Mouse (Mus musculus) embryonic facial prominence, embryonic 15.5 days (tissue): Measurements from ENCODE around the gene Rpl29. TPM values are rescaled to one million over a fixed set of nuclear protein-coding genes. Genes with fewer than 3 reads are reported as not detected.

Experiments used
- ATAC-seq: fragments of 200-750 bp; cut with Nextera tagmentation; 2 replicates; pipeline ENCODE4 v1.8.0; 2017; ENCODE audit warnings: low read depth, moderate TSS enrichment; ENCODE audit not compliant: insufficient number of reproducible peaks, low FRiP score, low TSS enrichment
- H3K27ac ChIP-seq: fragments of 300-500 bp; sonication (generic); replicated peaks from 2 replicates; pipeline ENCODE4 v1.5.1; 2015; ENCODE audit warnings: mild to moderate bottlenecking, inconsistent platforms
- H3K27me3 ChIP-seq: fragments of 300-500 bp; sonication (generic); 2 replicates; pipeline ENCODE4 v1.6.1; 2015; ENCODE audit warnings: inconsistent platforms
- H3K36me3 ChIP-seq: fragments of 300-500 bp; sonication (generic); 2 replicates; pipeline ENCODE4 v1.6.1; 2015; ENCODE audit warnings: mild to moderate bottlenecking, inconsistent platforms
- H3K4me1 ChIP-seq: fragments of 300-500 bp; sonication (generic); 2 replicates; pipeline ENCODE4 v1.6.1; 2015; ENCODE audit warnings: inconsistent platforms
- H3K4me2 ChIP-seq: fragments of 300-500 bp; sonication (generic); replicated peaks from 2 replicates; pipeline ENCODE4 v1.6.1; 2015; ENCODE audit warnings: mild to moderate bottlenecking, inconsistent platforms
- H3K4me3 ChIP-seq: fragments of 300-500 bp; sonication (generic); replicated peaks from 2 replicates; pipeline ENCODE4 v1.5.1; 2015; ENCODE audit warnings: mild to moderate bottlenecking, inconsistent platforms
- H3K9ac ChIP-seq: fragments of 300-500 bp; sonication (generic); 2 replicates; pipeline ENCODE4 v1.6.1; 2015; ENCODE audit warnings: inconsistent platforms
- H3K9me3 ChIP-seq: fragments of 300-500 bp; sonication (generic); replicated peaks from 2 replicates; pipeline ENCODE4 v1.6.1; 2016; ENCODE audit warnings: inconsistent platforms
- WGBS: fragments of 180-500 bp; shearing (Covaris S2); methylation state at CpG from one replicate; pipeline ENCODE4 v1.1.7; 2015; 5-methylcytosine and 5-hydroxymethylcytosine counted together
- polyA plus RNA-seq: library from polyadenylated mRNA; unstranded; fragments of >200 nt; fragmentation: Nextera tagmentation; extraction: Ambion mirVana; gene quantifications from 2 replicates; pipeline ENCODE4 v1.2.1, GENCODE M21; 2015

The Rpl29 gene
- polyA plus RNA-seq, 1 experiment from 2014 or later = 957 TPM

- Histone ChIP-seq H3K4me2 (no peak overlapping the region), H3K4me3 (no peak overlapping the region), H3K9ac (no peak overlapping the region), H3K9me3 (no peaks in the 10 kb centered on the region), H3K36me3 (peaks cover 18% of the 10 kb centered on the region), H3K27me3 (peaks cover 5% of the 10 kb centered on the region; the same call in 1 of the 2 replicates), H3K27ac (no peak overlapping the region), H3K4me1 (peaks cover 32% of the 10 kb centered on the region)
- 91% methylated on average over 6 of the region's 6 CpGs for WGBS
- ATAC-seq = no peak
Measured at GRCm38 (mm10) chr9:106466721-106467120, 37.5 kb downstream of the Rpl29 start.

GRCm38 (mm10) chr9:106467746-106468145, 38.5 kb downstream of the Rpl29 start:
- H3K9me3 ChIP-seq = no peaks in the 10 kb centered on the region
- H3K4me3 ChIP-seq = no peak overlapping the region
- no peak overlapping the region for H3K27ac ChIP-seq
- no peak overlapping the region for H3K4me2 ChIP-seq
- no peak for ATAC-seq
- H3K36me3 ChIP-seq = peaks cover 10% of the 10 kb centered on the region
- no peak overlapping the region for H3K9ac ChIP-seq
- WGBS = 83% methylated on average over 7 of the region's 7 CpGs
- H3K27me3 ChIP-seq = peaks cover 5% of the 10 kb centered on the region; the same call in 1 of the 2 replicates
- H3K4me1 ChIP-seq = peaks cover 41% of the 10 kb centered on the region

GRCm38 (mm10) chr9:106469317-106469716, 40.1 kb downstream of the Rpl29 start:
- Histone ChIP-seq H3K9ac (no peak overlapping the region), H3K36me3 (no peaks in the 10 kb centered on the region), H3K9me3 (no peaks in the 10 kb centered on the region), H3K4me1 (peaks cover 49% of the 10 kb centered on the region), H3K27ac (no peak overlapping the region), H3K4me2 (no peak overlapping the region), H3K4me3 (no peak overlapping the region), H3K27me3 (no peaks in the 10 kb centered on the region; the same call in 1 of the 2 replicates)
- no peak for ATAC-seq
- 57% methylated on average over 6 of the region's 6 CpGs for WGBS

DNA sequence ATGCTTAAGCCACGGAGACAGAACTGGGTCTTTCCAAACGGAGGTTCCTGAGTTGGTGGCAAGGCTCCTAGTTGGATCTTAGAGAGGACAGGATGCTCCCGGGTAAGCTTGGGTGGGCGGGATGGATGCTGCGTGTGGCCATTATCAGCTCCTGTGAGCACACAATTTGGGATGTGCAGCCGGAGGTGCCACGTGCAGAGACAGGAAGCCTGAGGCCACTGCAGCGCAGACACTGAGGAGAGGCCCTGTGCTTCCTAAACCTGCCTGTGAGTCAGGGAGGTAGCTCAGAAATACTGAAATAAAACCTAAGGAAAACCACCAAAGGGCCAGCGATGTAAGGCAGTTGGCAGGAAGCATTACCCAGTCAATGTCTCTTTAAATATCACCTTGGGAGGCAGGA, 40.5 kb downstream of the Rpl29 start:
- H3K4me3 ChIP-seq = no peak overlapping the region
- H3K9ac ChIP-seq = no peak overlapping the region
- no peak overlapping the region for H3K27ac ChIP-seq
- ATAC-seq = no peak
- H3K9me3 ChIP-seq = no peaks in the 10 kb centered on the region
- no peaks in the 10 kb centered on the region for H3K36me3 ChIP-seq
- no peak overlapping the region for H3K4me2 ChIP-seq
- no peaks in the 10 kb centered on the region; the same call in 1 of the 2 replicates for H3K27me3 ChIP-seq
- peaks cover 49% of the 10 kb centered on the region for H3K4me1 ChIP-seq
- WGBS = 57% methylated on average over 9 of the region's 9 CpGs

DNA sequence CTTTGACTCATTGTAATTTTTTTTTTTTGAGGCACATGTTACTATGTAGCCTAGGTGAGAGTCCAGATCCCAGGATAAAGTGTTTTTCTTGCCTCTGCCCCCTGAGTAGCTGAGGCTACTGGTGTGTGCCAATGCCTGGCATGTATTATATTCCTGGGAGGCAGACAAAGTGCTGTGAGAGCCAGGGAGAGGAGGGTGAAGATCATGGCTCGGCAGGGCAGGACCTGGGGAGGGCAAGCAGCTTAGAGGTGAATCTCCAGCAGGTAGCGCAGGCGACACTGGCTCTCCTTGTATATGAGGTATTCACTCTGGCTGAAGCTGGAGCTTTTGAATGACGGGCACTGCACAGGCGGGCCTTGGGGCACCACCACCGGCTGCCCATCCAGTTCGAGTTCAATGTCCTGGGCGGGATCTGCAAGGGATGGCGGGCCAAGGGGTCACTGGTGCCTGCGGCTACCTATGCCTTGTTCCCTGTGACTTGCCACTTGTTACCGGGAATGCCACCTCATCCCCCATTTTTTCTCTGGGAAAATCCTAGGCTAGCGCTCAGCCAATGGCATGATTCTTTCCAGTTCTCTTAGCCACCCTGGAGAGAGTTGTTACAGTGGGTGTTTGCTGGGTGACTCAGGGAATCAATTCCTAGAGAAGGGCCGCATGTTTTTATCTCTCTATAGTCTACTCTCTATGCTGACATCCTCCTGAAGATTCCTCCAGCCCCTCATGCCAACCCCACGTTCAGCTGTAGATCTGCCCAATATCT, 41.9 kb downstream of the Rpl29 start:
- Histone ChIP-seq H3K4me1 (peaks cover 49% of the 10 kb centered on the region), H3K9me3 (no peaks in the 10 kb centered on the region), H3K36me3 (no peaks in the 10 kb centered on the region), H3K9ac (no peak overlapping the region), H3K4me3 (no peak overlapping the region), H3K27me3 (no peaks in the 10 kb centered on the region), H3K4me2 (peak overlapping the region; percentile 36), H3K27ac (0 out of 2 replicates have a peak overlapping the region, but pooled peaks have one; percentile 48)
- no peak for ATAC-seq
- WGBS = 62% methylated on average over 14 of the region's 14 CpGs

DNA sequence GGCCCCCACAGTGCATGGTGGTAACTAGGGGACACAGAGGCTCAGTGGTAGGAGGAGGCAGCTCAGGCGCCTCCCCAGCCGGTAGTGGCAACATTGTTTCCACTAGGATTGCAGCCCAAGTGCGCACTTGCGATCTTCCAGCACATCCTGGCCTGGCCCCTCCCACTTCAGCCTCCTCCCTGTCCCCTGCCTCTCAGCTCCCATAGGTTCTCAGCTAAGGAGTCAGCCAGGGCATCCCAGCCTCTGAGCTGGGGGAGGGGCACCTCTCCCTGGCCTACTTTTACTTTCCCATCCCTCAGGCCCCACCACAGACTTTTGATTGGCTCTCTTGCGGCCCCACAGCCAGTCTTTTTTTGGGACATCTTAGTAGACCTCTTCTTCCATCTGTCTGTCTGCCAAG, 42.6 kb downstream of the Rpl29 start:
- Histone ChIP-seq H3K9me3 (no peaks in the 10 kb centered on the region), H3K4me3 (no peak overlapping the region), H3K9ac (no peak overlapping the region), H3K4me1 (peaks cover 54% of the 10 kb centered on the region), H3K36me3 (no peaks in the 10 kb centered on the region), H3K4me2 (peak overlapping the region; percentile 36), H3K27me3 (no peaks in the 10 kb centered on the region), H3K27ac (0 out of 2 replicates have a peak overlapping the region, but pooled peaks have one; percentile 48)
- ATAC-seq = no peak
- 19% methylated on average over 5 of the region's 5 CpGs for WGBS

DNA sequence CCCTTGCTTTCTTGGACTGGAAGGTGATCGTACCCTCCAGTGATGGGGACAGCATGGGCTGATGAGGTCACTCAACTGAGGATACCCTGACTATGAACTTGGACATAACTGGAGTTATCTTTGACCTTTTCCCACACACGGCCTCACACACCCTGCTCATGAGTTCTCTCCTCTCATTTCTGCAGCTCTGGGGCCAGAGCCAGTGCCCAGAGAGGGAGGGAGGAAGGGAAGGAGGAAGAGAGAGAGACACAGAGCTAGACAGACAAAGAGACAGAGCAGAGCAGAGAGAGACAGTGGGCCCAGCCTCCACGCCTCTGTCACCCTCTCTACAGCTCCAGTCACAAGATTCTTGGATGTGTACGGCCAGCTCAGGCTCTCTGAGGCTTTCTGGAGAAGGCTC, 43.1 kb downstream of the Rpl29 start:
- H3K9me3 ChIP-seq = no peaks in the 10 kb centered on the region
- H3K36me3 ChIP-seq = no peaks in the 10 kb centered on the region
- H3K27ac ChIP-seq = peak overlapping the region; percentile 18; the same call in 1 of the 2 replicates
- H3K27me3 ChIP-seq = no peaks in the 10 kb centered on the region
- no peak for ATAC-seq
- no peak overlapping the region for H3K4me2 ChIP-seq
- H3K9ac ChIP-seq = no peak overlapping the region
- no peak overlapping the region for H3K4me3 ChIP-seq
- WGBS = 63% methylated on average over 4 of the region's 4 CpGs
- H3K4me1 ChIP-seq = peaks cover 54% of the 10 kb centered on the region

DNA sequence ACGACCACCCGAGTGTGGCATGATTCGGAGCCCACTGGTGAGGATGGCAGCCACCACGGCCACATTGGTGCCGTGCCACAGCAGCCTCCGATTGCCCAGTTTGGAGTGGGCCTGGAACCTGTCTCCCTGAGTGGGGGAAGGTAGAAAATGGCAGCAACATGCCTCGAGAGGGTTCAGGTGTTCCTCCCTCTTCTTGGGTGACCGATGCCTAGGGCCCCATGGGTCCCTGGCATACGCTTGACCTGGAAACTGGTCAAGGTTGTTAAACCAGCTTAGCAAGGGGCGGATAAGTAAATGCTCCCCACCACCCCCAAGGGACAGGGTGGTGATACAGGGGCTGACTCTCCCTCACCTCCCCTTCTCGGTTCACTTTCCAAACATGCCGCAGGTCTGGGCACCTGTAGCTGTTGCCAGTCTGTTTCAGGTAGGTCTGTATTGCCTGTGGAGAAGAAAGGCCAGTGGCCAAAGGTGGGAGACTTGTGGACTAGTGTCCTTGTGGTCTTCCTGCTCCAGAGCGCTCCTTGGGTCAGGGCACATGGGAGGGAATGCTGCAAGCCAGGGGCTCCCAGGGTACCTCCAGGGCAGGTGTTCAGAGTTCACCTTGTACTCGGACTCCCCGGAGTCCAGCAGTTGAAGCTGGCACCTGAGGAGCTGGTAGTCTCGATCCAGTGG, 44.0 kb downstream of the Rpl29 start:
- no peak for ATAC-seq
- H3K9ac ChIP-seq = no peak overlapping the region
- H3K9me3 ChIP-seq = no peaks in the 10 kb centered on the region
- H3K4me1 ChIP-seq = peaks cover 61% of the 10 kb centered on the region
- H3K27ac ChIP-seq = no peak overlapping the region
- H3K4me3 ChIP-seq = no peak overlapping the region
- H3K27me3 ChIP-seq = no peaks in the 10 kb centered on the region
- H3K36me3 ChIP-seq = no peaks in the 10 kb centered on the region
- 85% methylated on average over 16 of the region's 16 CpGs for WGBS
- no peak overlapping the region for H3K4me2 ChIP-seq

DNA sequence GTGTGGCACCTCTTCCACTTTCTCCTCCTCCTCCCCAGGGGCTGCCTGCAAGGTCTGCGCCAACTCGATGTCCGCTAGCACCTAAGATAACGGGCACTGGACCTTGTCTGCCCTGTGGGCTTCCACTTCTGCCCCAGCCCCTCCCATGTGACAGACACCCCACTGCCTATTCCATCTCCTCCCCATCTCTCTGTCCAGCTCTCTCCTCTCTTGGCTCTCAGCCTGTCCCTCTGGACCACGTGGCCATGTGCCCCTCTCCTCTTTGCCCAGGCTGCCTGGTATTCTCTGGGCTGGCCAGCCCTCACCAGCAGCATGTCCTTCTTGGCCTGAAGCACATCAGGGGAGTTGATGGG, 44.5 kb downstream of the Rpl29 start:
- no peak overlapping the region for H3K9ac ChIP-seq
- H3K4me1 ChIP-seq = peaks cover 63% of the 10 kb centered on the region
- ATAC-seq = no peak

GRCm38 (mm10) chr9:106474456-106474855, 45.2 kb downstream of the Rpl29 start:
- no peak for ATAC-seq
- peak overlapping the region; percentile 24; the same call in 1 of the 2 replicates for H3K4me2 ChIP-seq
- H3K9me3 ChIP-seq = no peaks in the 10 kb centered on the region
- H3K27ac ChIP-seq = no peak overlapping the region
- WGBS = 7% methylated on average over 6 of the region's 6 CpGs
- peaks cover 3% of the 10 kb centered on the region for H3K36me3 ChIP-seq
- H3K4me1 ChIP-seq = peaks cover 63% of the 10 kb centered on the region
- no peak overlapping the region; the same call in 1 of the 2 replicates for H3K4me3 ChIP-seq
- no peaks in the 10 kb centered on the region for H3K27me3 ChIP-seq
- no peak overlapping the region for H3K9ac ChIP-seq

More for the DNA sequence above, 44.5 kb downstream of the Rpl29 start:
- Histone ChIP-seq H3K27ac (no peak overlapping the region), H3K4me3 (no peak overlapping the region), H3K9me3 (no peaks in the 10 kb centered on the region), H3K27me3 (no peaks in the 10 kb centered on the region), H3K36me3 (no peaks in the 10 kb centered on the region), H3K4me2 (no peak overlapping the region)
- 76% methylated on average over 5 of the region's 5 CpGs for WGBS

DNA sequence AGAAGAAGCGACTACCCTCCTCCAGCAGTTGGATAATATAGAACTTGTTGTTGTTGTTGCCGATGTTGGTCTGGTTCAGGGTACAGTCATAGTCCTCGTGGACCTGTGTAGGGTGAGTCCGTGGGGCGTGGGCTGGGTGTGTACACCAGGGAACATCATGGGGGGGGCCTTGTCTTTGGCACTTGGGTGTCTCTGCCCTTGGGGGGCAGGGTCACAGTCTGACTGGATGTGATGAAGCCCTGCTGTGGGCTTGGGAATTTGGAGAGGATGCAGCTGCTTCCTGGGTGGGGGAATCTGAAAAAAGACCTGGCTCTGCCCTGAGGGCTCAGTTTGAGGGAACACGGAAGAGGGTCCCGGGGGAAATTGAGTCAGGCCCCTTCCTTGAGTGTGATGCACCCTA, 45.8 kb downstream of the Rpl29 start:
- H3K4me1 ChIP-seq = peaks cover 58% of the 10 kb centered on the region
- peaks cover 7% of the 10 kb centered on the region for H3K36me3 ChIP-seq
- ATAC-seq = no peak
- no peaks in the 10 kb centered on the region for H3K27me3 ChIP-seq
- no peak overlapping the region; the same call in 1 of the 2 replicates for H3K4me3 ChIP-seq
- peak overlapping the region; percentile 24; the same call in 1 of the 2 replicates for H3K4me2 ChIP-seq
- 0 out of 2 replicates have a peak overlapping the region, but pooled peaks have one; percentile 25 for H3K27ac ChIP-seq
- WGBS = 53% methylated on average over 7 of the region's 7 CpGs
- no peaks in the 10 kb centered on the region for H3K9me3 ChIP-seq
- H3K9ac ChIP-seq = no peak overlapping the region
